Mouse (Mus musculus) hindbrain, embryonic 14.5 days (tissue): ENCODE results near the gene Fnip1. TPM values are rescaled to one million over a fixed set of nuclear protein-coding genes. Genes with fewer than 3 reads are reported as not detected.

Experiments
- ATAC-seq: fragments of 200-750 bp; cut with Nextera tagmentation; 2 replicates; pipeline ENCODE4 v1.8.0; 2017; ENCODE audit warnings: moderate number of reproducible peaks, mild to moderate bottlenecking, moderate TSS enrichment, moderate library complexity; ENCODE audit not compliant: low FRiP score
- DNase-seq: peaks from one replicate; pipeline ENCODE4 v3.0.0-alpha.2; 2015; ENCODE audit warnings: low spot score
- H3K27ac ChIP-seq: fragments of 300-500 bp; sonication (generic); 2 replicates; pipeline ENCODE4 v1.5.1; 2014; ENCODE audit warnings: mild to moderate bottlenecking, moderate library complexity
- H3K27me3 ChIP-seq: fragments of 300-500 bp; sonication (generic); 2 replicates; pipeline ENCODE4 v1.6.1; 2014; ENCODE audit warnings: mild to moderate bottlenecking, low read length, mixed read lengths; ENCODE audit not compliant: control insufficient read depth, insufficient read depth
- H3K36me3 ChIP-seq: fragments of 300-500 bp; sonication (generic); replicated peaks from 2 replicates; pipeline ENCODE4 v1.6.1; 2014; ENCODE audit not compliant: control insufficient read depth, insufficient read depth
- H3K4me1 ChIP-seq: fragments of 300-500 bp; sonication (generic); replicated peaks from 2 replicates; pipeline ENCODE4 v1.6.1; 2014; ENCODE audit warnings: antibody characterized with exemption, low read length, mixed read lengths; ENCODE audit not compliant: control insufficient read depth, insufficient read depth
- H3K4me2 ChIP-seq: fragments of 300-500 bp; sonication (generic); replicated peaks from 2 replicates; pipeline ENCODE4 v1.6.1; 2014; ENCODE audit warnings: mild to moderate bottlenecking, moderate library complexity
- H3K4me3 ChIP-seq: fragments of 300-500 bp; sonication (generic); replicated peaks from 2 replicates; pipeline ENCODE4 v1.5.1; 2014; ENCODE audit warnings: mild to moderate bottlenecking, low read length
- H3K9ac ChIP-seq: fragments of 300-500 bp; sonication (generic); 2 replicates; pipeline ENCODE4 v1.6.1; 2014
- H3K9me3 ChIP-seq: fragments of 300-500 bp; sonication (generic); 2 replicates; pipeline ENCODE4 v1.6.1; 2016; ENCODE audit warnings: low read length; ENCODE audit not compliant: control insufficient read depth
- whole genome bisulfite sequencing: fragments of 180-500 bp; shearing (Covaris S2); extraction: QIAGEN DNeasy Blood & Tissue Kit; methylation state at CpG from one replicate; pipeline ENCODE4 v1.1.7; 2014; 5-methylcytosine and 5-hydroxymethylcytosine counted together
- polyA plus RNA-seq: library from polyadenylated mRNA; unstranded; fragments of >200 nt; fragmentation: Nextera tagmentation; extraction: Ambion mirVana; gene quantifications from 2 replicates; pipeline ENCODE4 v1.2.1, GENCODE M21; 2014

Gene Fnip1
- polyA plus RNA-seq, 1 experiment from 2014 or later = 14.2 TPM

DNA sequence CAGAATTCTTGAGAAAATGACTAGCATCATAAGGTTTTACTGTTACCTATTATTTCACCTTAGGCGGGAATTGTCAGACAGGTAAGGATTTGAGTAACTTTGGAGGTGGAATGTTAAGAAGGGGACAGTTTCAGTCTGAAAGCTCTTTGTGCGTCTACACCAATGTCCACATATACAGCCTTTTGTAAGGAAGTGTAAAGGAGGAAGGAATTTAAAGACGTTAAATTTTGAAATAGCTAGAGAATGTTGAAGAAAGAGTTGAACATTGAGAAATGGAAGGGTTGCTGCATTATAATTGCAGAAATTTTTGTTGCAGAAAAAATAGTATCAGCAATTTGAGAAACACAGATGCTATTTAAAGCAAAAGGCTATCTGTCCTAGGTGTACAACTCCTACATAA, 48.0 kb downstream of the Fnip1 start:
- no peak overlapping the region for H3K4me2 ChIP-seq
- H3K4me3 ChIP-seq = no peak overlapping the region
- H3K9ac ChIP-seq = no peak overlapping the region
- WGBS = 93% methylated on average over 3 of the region's 3 CpGs
- ATAC-seq (no peak), DNase-seq (no peak)
- H3K36me3 ChIP-seq = peaks cover 19% of the 10 kb centered on the region
- H3K9me3 ChIP-seq = no peaks in the 10 kb centered on the region
- no peak overlapping the region for H3K27ac ChIP-seq
- no peaks in the 10 kb centered on the region for H3K4me1 ChIP-seq
- no peaks in the 10 kb centered on the region for H3K27me3 ChIP-seq

DNA sequence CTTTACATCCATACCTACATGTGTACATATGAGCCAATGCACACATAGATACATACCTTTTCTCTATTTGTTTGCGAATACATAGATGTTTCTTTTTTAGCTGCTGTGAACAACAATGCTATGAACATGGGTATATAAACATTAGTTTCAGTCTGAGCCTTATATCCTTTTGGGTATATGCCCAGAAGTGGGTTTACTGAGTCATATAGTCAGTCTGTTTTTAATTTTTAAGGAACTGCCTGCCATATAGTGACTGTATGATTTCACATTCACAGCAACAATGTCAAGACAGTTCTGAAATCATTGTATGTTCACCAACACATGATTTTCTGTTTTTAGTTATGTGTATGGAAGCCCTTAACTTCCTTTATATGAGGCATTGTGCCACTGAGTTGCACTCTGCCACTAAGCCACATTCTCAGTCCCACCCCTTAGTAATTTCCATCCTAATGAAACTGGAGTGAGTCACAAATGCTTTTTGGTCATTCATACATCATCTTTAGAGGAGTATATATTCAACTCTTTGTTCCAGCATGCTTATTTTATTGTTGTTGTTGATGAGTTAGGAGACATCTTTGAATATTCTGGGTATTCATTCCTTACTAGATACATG, 54.1 kb downstream of the Fnip1 start:
- Histone ChIP-seq H3K4me1 (no peaks in the 10 kb centered on the region), H3K27ac (no peak overlapping the region), H3K27me3 (no peaks in the 10 kb centered on the region), H3K9me3 (no peaks in the 10 kb centered on the region), H3K9ac (no peak overlapping the region), H3K4me2 (no peak overlapping the region), H3K4me3 (no peak overlapping the region), H3K36me3 (peaks cover 25% of the 10 kb centered on the region)
- 95% methylated on average over 1 of the region's 1 CpGs for WGBS
- ATAC-seq = no peak
- no peak for DNase-seq

DNA sequence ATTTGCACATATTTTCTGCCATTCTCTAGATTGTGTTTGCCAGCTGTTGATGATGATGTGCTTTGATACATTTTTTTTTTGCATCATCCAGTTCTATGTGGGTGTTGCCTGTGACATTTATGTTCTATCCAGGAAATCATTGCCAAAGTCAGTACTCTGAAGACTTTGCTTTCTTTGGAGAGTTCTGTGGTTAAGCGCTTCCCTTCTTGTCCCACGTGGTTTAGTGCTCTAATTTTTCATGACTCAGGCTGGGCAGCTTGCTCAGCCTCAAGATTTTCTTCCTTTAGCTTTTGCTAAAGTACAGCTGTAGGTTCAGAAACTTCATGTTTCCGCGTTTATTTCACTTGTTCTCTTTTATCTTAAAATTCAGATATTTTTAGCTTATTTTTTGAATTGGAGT, 54.6 kb downstream of the Fnip1 start:
- Histone ChIP-seq H3K27ac (no peak overlapping the region), H3K9ac (no peak overlapping the region), H3K9me3 (no peaks in the 10 kb centered on the region), H3K4me1 (no peaks in the 10 kb centered on the region), H3K36me3 (peaks cover 25% of the 10 kb centered on the region), H3K27me3 (no peaks in the 10 kb centered on the region), H3K4me2 (no peak overlapping the region), H3K4me3 (no peak overlapping the region)
- no peak for DNase-seq
- 89% methylated on average over 4 of the region's 4 CpGs for WGBS
- ATAC-seq = no peak

DNA sequence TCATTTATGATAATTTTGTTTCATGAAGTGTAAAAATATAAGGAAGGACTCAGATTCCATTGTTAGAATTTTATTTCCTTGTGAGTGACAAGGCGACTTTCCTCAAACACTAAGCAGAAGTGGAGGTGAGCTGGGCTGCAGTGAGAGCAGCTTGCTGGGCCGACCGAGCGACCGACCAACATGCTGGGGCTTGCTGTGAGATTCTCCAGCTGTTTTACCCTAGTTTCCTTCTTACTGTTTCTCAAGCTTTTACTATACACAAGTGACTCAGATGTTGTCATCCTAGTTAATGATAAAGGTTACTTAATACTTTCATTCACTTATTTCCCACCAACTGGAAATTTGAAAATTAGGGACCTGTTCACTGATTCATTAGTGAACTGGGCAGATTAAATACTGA, 61.8 kb downstream of the Fnip1 start:
- H3K36me3 ChIP-seq = peaks cover 47% of the 10 kb centered on the region
- no peak overlapping the region for H3K9ac ChIP-seq
- no peak for ATAC-seq
- H3K27ac ChIP-seq = no peak overlapping the region
- 91% methylated on average over 5 of the region's 5 CpGs for WGBS
- H3K4me1 ChIP-seq = no peaks in the 10 kb centered on the region
- no peak overlapping the region for H3K4me2 ChIP-seq
- H3K4me3 ChIP-seq = no peak overlapping the region
- H3K27me3 ChIP-seq = no peaks in the 10 kb centered on the region
- no peaks in the 10 kb centered on the region for H3K9me3 ChIP-seq
- DNase-seq = no peak

DNA sequence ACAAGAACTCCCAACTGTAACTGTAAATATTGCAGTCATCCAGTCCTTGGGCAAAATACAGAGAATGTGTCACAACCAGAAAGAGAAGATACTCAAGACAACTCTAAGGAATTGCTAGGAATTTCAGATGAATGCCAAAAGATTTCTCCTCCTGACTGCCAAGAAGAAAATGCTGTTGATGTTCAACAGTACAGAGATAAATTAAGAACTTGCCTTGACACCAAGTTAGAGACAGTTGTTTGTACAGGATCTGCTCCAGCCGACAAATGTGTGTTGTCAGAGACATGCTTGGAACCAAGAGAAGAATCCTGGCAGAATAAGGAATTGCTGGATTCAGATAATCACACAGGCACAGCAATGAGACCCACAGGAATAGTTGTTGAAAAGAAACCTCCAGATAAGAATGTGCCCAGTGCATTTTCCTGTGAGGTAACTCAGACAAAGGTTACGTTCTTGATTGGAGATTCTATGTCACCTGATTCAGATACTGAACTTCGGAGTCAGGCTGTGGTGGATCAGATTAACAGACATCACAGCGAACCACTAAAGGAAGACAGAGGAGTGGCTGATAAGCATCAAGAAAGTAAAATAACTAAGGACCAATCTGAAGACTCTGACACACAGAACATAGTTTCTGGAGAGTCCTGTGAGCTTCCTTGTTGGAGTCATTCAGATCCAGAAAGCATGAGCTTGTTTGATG, 64.7 kb downstream of the Fnip1 start:
- H3K4me1 ChIP-seq = no peaks in the 10 kb centered on the region
- no peaks in the 10 kb centered on the region for H3K9me3 ChIP-seq
- DNase-seq (no peak), ATAC-seq (no peak)
- peaks cover 56% of the 10 kb centered on the region for H3K36me3 ChIP-seq
- WGBS = 95% methylated on average over 4 of the region's 4 CpGs
- no peak overlapping the region for H3K27ac ChIP-seq
- no peak overlapping the region for H3K4me3 ChIP-seq
- H3K9ac ChIP-seq = no peak overlapping the region
- no peaks in the 10 kb centered on the region for H3K27me3 ChIP-seq
- H3K4me2 ChIP-seq = no peak overlapping the region

DNA sequence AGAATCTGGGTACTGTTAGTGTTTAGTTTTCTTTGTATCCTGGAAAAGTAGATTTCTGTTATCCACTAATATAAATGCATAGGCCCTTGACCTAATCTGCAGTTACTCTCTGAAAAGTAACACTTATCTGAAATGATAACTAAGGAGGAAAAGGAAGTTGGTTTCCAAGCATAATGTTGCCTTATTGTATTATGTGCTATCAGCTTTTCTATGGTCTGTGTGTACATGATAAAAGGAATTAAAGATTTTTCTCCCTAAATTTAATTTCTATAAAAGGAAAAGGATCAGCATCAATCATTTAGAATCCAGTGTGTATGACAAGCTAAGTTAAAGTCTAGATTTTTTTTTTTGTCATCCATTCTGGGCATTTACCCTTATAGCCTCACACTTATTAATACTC, 75.6 kb downstream of the Fnip1 start:
- no peak for ATAC-seq
- peaks cover 25% of the 10 kb centered on the region for H3K36me3 ChIP-seq
- DNase-seq = no peak
- H3K4me3 ChIP-seq = no peak overlapping the region
- no peaks in the 10 kb centered on the region for H3K9me3 ChIP-seq
- no peak overlapping the region for H3K4me2 ChIP-seq
- H3K27ac ChIP-seq = no peak overlapping the region
- no peaks in the 10 kb centered on the region for H3K27me3 ChIP-seq
- H3K9ac ChIP-seq = no peak overlapping the region
- H3K4me1 ChIP-seq = no peaks in the 10 kb centered on the region

DNA sequence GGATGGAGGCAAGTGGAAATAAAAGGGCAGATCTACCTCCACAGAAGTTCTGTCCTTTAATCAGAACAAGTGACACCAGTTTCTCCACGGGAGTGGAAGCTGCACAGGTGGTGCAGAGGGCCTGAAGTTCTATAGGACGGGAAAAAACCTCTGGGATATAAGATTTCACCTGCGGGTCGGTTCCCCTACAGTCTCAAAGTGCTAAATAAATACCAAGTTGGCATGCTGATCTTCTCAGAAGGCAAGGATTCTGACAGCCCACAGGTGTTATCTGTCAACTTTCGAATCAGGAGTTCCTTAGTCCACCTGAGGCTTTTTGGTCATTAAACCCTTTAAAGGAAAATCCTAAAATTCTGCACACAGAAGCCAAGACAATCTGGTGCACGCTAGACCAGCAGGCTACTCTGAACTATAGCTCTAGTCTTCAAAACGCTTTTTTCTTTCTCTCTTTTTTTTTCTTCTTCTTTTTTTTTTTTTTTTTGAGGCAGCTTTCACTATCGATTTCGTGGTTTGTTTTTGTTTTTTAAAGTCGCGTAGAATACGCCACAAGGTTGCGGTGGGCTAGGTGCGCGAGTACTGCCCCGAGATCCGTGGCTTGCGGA, 84.0 kb downstream of the Fnip1 start:
- peak overlapping the region; percentile 67 for H3K4me3 ChIP-seq
- DNase-seq (no peak), ATAC-seq (no peak)
- H3K27me3 ChIP-seq = no peaks in the 10 kb centered on the region
- H3K9ac ChIP-seq = peak overlapping the region; percentile 72
- H3K9me3 ChIP-seq = no peaks in the 10 kb centered on the region
- 3% methylated on average over 18 of the region's 18 CpGs for WGBS
- peaks cover 17% of the 10 kb centered on the region for H3K4me1 ChIP-seq
- H3K4me2 ChIP-seq = peak overlapping the region; percentile 68
- no peaks in the 10 kb centered on the region for H3K36me3 ChIP-seq
- H3K27ac ChIP-seq = peak overlapping the region; percentile 92

DNA sequence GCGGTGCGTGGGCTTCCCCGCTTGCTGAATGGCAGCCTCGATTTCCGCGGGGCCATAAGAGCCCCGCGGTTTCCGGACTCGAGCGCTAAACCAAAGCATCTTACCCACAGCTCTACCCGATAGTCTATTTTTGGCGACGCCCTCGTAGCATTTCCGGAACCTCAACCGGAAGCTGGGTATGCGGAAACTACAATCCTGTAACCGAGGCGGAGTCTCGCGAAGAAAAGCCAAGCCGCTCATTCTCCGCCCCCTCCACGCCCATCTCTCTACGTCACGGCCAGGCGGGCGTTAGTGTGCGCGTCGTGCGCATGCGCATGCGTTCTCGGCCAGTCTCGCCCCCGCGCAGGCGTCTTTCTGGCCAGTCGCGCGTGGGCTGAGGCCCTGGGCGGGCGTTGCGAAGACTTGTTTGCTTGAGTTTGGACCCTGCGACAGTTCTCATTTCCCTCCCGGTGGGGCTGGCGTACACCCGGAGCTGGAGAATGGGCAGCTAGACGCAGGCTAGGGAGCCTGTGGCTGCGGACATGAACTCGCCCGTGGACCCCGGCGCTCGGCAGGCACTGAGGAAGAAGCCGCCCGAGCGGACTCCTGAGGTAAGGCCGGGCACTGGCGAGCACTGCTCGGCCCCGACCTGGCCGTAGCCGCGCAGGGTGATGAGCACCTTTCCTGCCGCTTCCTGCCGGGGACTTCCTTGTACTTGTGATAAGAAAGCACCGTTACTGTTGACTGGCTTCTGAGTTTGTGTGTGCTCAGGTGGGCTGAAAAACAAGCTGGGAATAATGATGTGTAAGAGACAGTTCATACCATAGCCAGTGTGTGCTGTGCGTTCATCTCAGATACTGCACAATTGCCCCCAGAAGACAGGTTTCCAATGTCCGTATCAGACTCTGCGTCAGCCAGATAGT, 84.8 kb downstream of the Fnip1 start, which contains the start of gene Rapgef6:
TSS of gene Rapgef6 (plus strand) at position 319 of the 902 bp plus-strand sequence.
- Histone ChIP-seq H3K4me3 (peak within 1 kb of the TSS; percentile 67), H3K27me3 (no peaks in the 10 kb centered on the region), H3K4me1 (peaks cover 17% of the 10 kb centered on the region), H3K4me2 (peak within 1 kb of the TSS; percentile 79), H3K36me3 (no peaks in the 10 kb centered on the region), H3K9me3 (no peaks in the 10 kb centered on the region), H3K27ac (peak within 1 kb of the TSS; percentile 92), H3K9ac (peak within 1 kb of the TSS; percentile 72)
- peak; percentile 97 for ATAC-seq
- under 1% methylated on average over 73 of the region's 73 CpGs for WGBS
- DNase-seq = peak; percentile 100
